8 mouse cellular contexts compared by ENCODE assay signal in the genomic region with DNA sequence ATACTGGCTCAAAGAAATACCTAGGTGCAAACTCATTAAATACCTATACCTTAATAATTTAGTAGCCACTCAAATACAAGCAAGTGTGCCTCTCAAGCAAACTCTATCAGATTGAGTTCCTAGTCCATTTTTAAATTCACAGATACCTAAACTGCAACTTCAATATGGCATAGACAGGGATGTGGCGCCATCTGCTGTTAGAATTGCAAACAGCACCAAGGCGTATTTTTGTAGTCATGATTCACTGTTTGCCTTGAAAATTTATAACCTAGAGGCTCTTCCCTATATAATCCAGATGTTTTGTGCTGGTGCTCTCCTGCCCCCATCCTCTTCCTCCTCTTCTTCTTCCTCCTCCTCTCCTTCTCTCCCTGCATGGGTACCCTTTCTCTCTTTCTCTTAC. TPM values are rescaled to one million over a fixed set of nuclear protein-coding genes. Genes with fewer than 3 reads are reported as not detected.
A peak's percentile ranks its signal among the peaks of the same experiment; 100 is the strongest.
DNase-seq lines count a peak whose midpoint lies in the region; ATAC-seq lines count a peak whose summit lies in the region.

No protein-coding gene starts in this region.

- peak; percentile 21 for ATAC-seq in CD4-positive, CD25-positive, alpha-beta regulatory T cell, adult 4 months

- peak; percentile 7 for DNase-seq in 3134 (ENCODE audit: extremely low read depth, insufficient read length, low spot score)
- DNase-seq in brain, adult 2 months (ENCODE audit: low read depth, low spot score): peak; percentile 89
- DNase-seq in frontal cortex, postnatal 10 days (ENCODE audit: low spot score in 2 of 2): peak; percentile 46 to 74
- peak; percentile 62 to 87 for DNase-seq in kidney, postnatal 36 days
- peak; percentile 59 to 64 for DNase-seq in lung, adult 18-20 months
- DNase-seq in right cerebral cortex, postnatal 25 days: peak; percentile 77
- peak; percentile 77 for DNase-seq in urinary bladder, postnatal 36 days (ENCODE audit: low spot score in 2 of 2)

RNA-seq across cellular contexts. Expression of gene Dnajc27, which starts 2.1 kb away (rescaled TPM):
- polyA plus RNA-seq in CD4-positive, CD25-positive, alpha-beta regulatory T cell, adult 4 months (2017; shearing (Covaris generic)): 1 to 10 TPM; 2.3 to 4.9 TPM

RNA-seq across cellular contexts. Expression of gene Efr3b, which starts 41.6 kb away (rescaled TPM):
- under 1 TPM; 0.11 to 0.61 TPM for polyA plus RNA-seq in CD4-positive, CD25-positive, alpha-beta regulatory T cell, adult 4 months (2017; shearing (Covaris generic))

RNA-seq across cellular contexts. Expression of gene Adcy3, which starts 52.6 kb away (rescaled TPM):
- polyA plus RNA-seq in CD4-positive, CD25-positive, alpha-beta regulatory T cell, adult 4 months (2017; shearing (Covaris generic)): 1 to 10 TPM; 3.8 to 5.3 TPM

Comparison
In these comparisons a context has a peak if more than half of its experiments do, and no peak if none do; other contexts are left out.
1. Peak in every context shown above with its lines: DNase-seq and ATAC-seq.
2. DNase-seq: peak in every context shown above with its lines; median percentile 89 in brain, adult 2 months; 77 in right cerebral cortex, postnatal 25 days; 77 in urinary bladder, postnatal 36 days; 74 in kidney, postnatal 36 days; 62 in lung, adult 18-20 months; 60 in frontal cortex, postnatal 10 days; 7 in 3134.